Mouse (Mus musculus) layer of hippocampus, adult 9-10 months (tissue): ENCODE measurements at regions not wholly inside any gene's neighbourhood (a gene's known extent, or its start where the extent isn't known, plus 50 kb on each side); places are given as distances from the start of the nearest gene placed in this dataset.
"Not testable (repeated sequence)": the region's sequence is repeated elsewhere in the genome, so short reads cannot be mapped to it uniquely, and the experiment has no call there.

Experiments used
- DNase-seq: peaks from one replicate; pipeline ENCODE4 v3.0.0; 2022; ENCODE audit warnings: low spot score

DNA sequence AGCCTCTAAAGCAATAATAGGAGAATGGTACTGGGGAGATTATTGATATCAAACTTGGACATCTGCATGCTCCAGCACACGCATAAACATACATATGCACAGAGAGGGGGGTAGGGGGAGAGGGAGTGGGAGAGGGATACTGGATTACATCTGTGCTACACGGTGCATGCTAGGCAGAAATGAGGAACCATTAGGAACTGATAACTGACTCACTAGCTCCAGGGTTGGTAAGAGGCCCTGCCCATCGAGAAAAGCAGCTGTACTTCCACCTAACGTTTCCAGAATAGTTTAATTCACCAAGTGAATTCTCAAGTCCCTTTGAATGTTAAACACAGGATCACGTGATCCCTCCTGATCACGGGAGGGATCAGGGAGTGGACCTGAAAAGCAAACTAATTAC lies 825.1 kb downstream of the Diaph3 start:
- DNase-seq = no peak

GRCm38 (mm10) chr14:86308949-86309543 lies 832.0 kb downstream of the Diaph3 start:
- no peak for DNase-seq

- DNase-seq = peak; percentile 36
These were observed 833.2 kb downstream of the Diaph3 start for GRCm38 (mm10) chr14:86307806-86308205.

- no peak for DNase-seq
These were observed 839.4 kb downstream of the Diaph3 start for GRCm38 (mm10) chr14:86301666-86302065.

- no peak for DNase-seq
These were observed 840.2 kb downstream of the Diaph3 start for GRCm38 (mm10) chr14:86300811-86301210.

DNA sequence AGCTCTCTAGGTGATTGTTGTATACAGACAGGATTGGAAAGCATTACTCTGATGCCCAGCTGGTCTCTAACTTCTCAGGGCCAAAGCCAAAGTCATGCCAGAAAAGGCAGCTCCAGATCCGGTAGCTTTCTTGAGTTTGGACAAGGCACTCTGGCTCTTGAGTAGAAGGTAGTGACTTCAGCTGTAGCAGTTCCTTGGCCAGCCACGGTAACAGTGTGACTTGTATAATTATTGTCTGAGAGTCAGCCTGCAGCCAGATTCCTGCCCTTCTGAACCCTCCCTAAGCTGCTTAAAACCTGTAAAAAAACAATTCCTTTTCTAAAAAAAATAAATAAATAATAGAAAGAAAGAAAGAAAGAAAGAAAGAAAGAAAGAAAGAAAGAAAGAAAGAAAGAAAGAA lies 843.0 kb downstream of the Diaph3 start:
- DNase-seq = no peak

GRCm38 (mm10) chr14:86294606-86295005 lies 846.4 kb downstream of the Diaph3 start:
- DNase-seq = not testable (repeated sequence)

DNA sequence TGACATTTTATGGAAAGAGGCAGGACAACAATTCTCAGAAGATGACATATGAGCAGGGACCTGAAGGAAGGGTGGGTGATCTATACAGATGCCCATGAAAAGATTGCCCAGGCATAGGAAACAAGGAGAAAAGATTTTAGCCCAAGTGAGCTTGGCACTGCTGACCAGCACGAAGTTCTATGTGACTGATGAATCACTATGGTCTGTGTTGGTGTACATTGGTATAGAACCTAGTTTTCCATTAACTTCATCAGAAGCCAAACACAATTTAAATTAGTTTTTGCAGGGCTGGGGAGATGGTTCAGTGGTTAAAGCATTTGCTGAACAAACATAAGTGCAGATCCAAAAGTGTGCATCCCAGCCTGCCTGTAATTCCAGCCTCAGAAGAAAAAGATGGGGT lies 847.2 kb downstream of the Diaph3 start:
- no peak for DNase-seq

DNA sequence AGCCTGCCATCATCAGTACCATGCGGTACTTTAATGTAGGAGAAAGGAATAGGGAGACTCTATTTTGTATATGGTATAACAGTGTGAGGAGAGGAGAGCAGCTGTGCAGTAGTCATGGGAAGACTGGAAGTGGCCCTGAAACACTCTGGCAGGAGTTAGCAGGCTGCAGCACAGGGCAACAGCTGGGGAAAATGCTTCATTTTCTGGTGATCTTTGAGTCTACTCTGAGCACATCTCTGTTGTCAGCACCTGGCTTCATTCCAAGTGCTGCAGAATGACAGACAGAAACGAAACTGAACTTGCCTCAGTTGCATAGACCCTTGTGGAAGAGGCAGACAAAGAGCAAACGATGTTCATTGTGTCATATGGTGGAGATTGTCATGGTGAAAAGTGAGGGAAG lies 847.7 kb downstream of the Diaph3 start:
- no peak for DNase-seq

- DNase-seq = no peak
These were observed 850.5 kb downstream of the Diaph3 start for GRCm38 (mm10) chr14:86290556-86290955.

GRCm38 (mm10) chr14:86261640-86262230 lies 879.3 kb downstream of the Diaph3 start:
- DNase-seq = peak; percentile 59

DNA sequence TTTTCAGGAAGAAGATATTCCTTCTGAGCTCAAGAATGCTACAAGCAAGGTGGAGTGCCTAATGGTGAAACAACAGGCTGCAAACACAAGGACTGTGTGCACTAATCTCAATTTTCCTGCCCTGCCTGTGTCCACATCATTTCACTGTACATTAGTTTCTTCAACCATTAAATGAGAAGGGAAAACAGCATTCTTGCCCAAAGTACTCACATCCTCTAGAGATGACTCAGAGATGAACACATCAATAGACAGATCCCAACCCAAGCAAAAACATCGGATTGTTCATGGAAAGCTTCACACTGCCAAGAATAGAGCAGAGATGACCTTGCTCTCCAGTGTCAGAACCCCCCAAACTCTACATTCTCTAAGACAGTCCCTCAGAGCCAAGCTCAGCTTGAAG lies 886.8 kb downstream of the Diaph3 start:
- no peak for DNase-seq

DNA sequence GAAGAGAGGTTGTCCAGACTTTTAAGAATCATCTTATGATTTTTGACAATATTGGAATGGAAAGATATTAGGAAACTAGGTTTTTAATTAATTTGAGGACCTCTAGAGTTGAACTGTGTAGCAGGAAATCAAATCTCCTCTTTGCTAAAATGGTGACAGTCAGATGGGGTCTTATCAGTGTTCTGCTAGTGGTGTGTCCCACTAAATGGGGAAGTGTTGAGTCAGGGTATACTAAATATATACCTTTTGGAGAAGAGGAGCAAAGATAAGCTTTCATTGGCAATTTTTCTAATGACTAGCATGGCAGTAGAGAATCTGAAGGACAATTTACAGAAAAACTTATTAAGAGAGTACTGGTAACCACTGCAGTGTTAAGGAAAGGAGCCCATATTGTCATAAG lies 889.4 kb downstream of the Diaph3 start:
- no peak for DNase-seq

GRCm38 (mm10) chr14:86247686-86248085 lies 893.3 kb downstream of the Diaph3 start:
- DNase-seq = no peak

GRCm38 (mm10) chr14:86246770-86247169 lies 894.3 kb downstream of the Diaph3 start:
- no peak for DNase-seq

GRCm38 (mm10) chr14:86243662-86244061 lies 897.4 kb downstream of the Diaph3 start:
- DNase-seq = no peak

GRCm38 (mm10) chr14:86242836-86243235 lies 898.2 kb downstream of the Diaph3 start:
- DNase-seq = no peak

GRCm38 (mm10) chr14:86239090-86239489 lies 901.9 kb downstream of the Diaph3 start:
- no peak for DNase-seq

DNA sequence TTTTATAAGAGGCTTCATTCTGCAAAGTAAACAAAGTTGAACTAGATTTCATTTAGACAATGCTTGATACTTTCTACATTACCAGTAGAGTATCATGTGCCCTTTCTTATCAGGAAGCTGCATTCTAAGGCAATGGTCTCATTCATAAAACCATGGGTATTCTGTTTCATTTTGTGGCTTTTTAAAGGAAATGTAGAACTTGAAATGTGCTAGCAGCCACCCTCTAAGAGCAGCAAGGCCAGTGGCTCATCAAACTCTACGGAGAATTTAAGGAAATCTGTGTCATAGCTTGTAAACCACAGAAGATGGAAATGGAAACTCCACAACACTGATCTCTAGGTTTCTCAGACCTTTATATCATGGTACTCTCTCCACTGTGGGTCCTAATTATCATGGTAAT lies 907.7 kb downstream of the Diaph3 start:
- no peak for DNase-seq

GRCm38 (mm10) chr14:86230609-86231008 lies 910.4 kb downstream of the Diaph3 start:
- no peak for DNase-seq

- DNase-seq = no peak
These were observed 911.3 kb downstream of the Diaph3 start for GRCm38 (mm10) chr14:86229755-86230154.

- no peak for DNase-seq
These were observed 925.3 kb downstream of the Diaph3 start for GRCm38 (mm10) chr14:86215711-86216110.

DNA sequence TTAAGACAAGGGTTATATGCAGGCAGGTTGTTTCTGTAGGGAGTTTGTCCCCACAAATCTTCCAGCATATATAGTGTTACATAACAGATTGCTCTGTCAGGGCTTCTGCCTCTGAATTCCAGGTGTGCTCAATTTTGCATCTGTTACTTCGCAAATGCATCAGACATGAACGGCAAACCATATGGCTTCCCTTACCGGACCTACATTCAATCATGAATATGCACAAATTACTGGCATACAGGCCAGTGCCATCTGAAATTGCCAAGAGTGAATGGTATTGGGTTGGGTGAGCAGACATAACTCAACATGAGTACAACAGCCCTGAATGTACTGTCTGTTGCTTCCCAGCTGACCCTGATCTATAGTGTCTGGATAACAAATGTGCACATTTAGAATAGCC lies 929.4 kb downstream of the Diaph3 start:
- DNase-seq = no peak

DNA sequence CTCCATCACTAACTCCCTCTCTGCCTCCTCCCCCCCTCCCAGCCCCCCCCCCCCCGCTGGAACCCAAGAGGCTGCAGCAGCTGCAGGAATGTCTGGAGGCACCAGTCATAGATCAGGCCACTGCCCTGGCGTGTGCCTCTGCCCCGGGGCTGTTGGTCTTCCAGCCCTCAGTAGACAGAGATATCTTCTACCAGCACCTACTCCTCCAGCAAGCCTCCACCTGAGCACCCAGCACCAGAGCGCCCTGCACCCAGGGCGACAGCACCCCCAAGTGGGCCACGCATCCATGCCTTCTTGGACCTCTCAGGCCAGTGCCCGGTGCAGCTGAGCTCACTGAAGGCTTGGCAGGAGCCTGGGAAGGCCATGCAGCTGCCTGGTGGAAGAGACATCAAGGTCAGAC lies 936.5 kb downstream of the Diaph3 start:
- DNase-seq = no peak
